Mouse (Mus musculus): Measurements from ENCODE around the gene Jpt1. TPM values are rescaled to one million over a fixed set of nuclear protein-coding genes. Genes with fewer than 3 reads are reported as not detected.
"Not testable (repeated sequence)": the region's sequence is repeated elsewhere in the genome, so short reads cannot be mapped to it uniquely, and the experiment has no call there.

Jpt1 gene
- total RNA-seq, 2 experiments from 2014 or later: 140 to 142 TPM

GRCm38 (mm10) chr11:115461846-115462242, 52.3 kb downstream of the Jpt1 start:
- no peak overlapping the region for H3K4me3 ChIP-seq
- no peak for TF ChIP-seq CTCF (conservative IDR thresholded peaks at IDR 0.05)
- no peak overlapping the region for H3K27ac ChIP-seq
- DNase-seq (ENCODE audit: low spot score in 2 of 2): no peak

DNA sequence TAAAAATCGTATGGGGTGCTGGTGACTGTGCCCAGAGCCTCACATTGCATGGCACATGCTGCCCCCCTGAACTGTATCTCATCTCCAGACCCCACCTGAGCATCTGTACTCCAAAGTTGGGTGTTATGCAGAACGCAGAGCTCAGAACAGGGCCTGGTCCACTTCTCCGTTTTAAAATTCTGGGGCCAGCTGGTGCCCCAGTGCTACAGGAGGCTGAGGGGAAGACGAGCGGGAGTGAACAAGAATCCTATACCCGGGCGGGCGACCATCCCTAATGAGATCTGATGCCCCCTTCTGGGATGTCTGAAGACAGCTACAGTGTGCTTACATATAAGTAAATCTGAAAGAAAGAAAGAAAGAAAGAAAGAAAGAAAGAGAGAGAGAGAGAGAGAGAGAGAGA, 53.2 kb downstream of the Jpt1 start:
- TF ChIP-seq CTCF (conservative IDR thresholded peaks at IDR 0.05): peak; percentile 41
- no peak overlapping the region for H3K4me3 ChIP-seq
- no peak overlapping the region for H3K27ac ChIP-seq
- no peak for DNase-seq (ENCODE audit: low spot score in 2 of 2)

DNA sequence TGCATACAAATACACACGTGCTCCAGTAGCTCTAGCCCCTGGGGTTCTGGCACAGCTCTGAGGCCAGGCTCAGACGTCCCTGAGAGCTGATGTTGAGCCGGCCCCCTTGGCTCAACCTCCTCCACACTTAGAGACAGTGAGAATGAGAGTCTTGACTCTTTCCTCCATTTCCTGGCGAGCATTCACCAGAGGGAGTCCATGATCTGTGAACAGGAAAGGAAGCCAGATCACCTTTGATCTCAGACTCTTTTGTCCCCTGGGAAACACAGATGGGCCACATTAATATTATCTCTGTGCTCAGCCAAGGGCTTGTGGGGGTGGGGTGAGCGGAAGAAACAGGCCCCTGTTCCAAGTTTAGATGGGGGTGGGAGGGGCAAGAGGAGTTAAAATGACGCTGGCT, 56.8 kb downstream of the Jpt1 start:
- TF ChIP-seq CTCF (conservative IDR thresholded peaks at IDR 0.05): no peak
- Histone ChIP-seq H3K27ac (no peak overlapping the region), H3K4me3 (no peak overlapping the region)
- no peak for DNase-seq (ENCODE audit: low spot score in 2 of 2)

DNA sequence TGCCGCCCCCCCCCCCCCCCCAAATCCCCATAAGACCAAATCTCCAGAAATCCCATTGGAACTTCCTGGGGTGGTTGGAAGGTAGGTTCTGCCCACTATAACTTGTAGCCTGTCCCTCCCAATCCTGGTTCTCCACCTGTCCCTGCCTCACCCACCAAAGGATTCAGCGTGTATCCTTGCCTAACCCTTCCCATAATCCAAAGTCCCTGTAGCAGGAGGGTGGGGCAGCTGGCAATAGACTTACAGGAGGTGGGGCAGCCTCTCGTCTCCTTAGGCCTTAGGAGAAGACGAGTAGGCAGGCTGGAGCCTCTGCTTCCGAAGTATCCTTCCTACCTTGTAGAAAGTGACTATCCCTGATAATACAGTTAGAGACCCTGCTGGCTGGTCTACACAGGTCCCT, 58.0 kb downstream of the Jpt1 start:
- Histone ChIP-seq H3K27ac (no peak overlapping the region), H3K4me3 (no peak overlapping the region)
- no peak for TF ChIP-seq CTCF (conservative IDR thresholded peaks at IDR 0.05)
- no peak for DNase-seq (ENCODE audit: low spot score in 2 of 2)

DNA sequence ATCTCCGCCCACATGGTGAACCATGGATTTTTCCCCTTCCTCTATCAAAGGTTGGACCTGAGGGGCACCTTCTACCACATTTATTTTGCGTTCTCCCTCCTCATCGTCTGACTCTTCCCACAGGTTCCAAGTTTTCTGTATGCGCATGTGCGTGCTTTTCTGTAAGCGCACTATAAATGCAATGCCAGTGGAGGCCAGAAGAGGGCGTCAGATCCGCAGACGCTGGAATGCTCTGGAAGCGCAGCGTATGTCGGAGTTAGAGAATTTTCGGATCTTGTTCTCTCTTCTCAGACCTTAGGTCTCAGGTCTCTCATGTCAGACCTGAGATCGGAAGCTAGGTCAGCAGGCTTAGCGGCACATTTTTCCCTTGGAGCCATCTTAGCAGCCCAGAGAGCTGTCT, 58.6 kb downstream of the Jpt1 start:
- Histone ChIP-seq H3K27ac (no peak overlapping the region), H3K4me3 (no peak overlapping the region)
- DNase-seq (ENCODE audit: low spot score in 2 of 2): no peak
- peak; percentile 38 for TF ChIP-seq CTCF (conservative IDR thresholded peaks at IDR 0.05)

DNA sequence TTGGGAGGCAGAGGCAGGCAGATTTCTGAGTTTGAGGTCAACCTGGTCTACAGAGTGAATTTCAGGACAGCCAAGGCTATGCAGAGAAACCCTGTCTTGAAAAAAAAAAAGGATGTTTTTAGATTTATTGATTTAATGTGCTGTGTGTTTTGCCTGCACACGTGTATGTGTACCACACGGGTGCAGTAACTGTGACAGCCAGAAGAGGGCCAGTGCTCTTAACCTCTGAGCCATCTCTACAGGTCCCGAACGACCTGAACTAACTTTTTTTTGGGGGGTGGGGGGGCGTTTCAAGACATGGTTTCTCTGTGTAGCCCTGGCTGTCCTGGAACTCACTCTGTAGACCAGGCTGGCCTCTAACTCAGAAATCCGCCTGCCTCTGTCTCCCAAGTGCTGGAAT, 59.4 kb downstream of the Jpt1 start:
- TF ChIP-seq CTCF (conservative IDR thresholded peaks at IDR 0.05): peak; percentile 31

GRCm38 (mm10) chr11:115453306-115453705, 60.9 kb downstream of the Jpt1 start:
- Histone ChIP-seq H3K4me3 (no peak overlapping the region), H3K27ac (no peak overlapping the region)
- no peak for TF ChIP-seq CTCF (conservative IDR thresholded peaks at IDR 0.05)
- DNase-seq (ENCODE audit: low spot score in 2 of 2): no peak

More for the DNA sequence above, 59.4 kb downstream of the Jpt1 start:
- not testable (repeated sequence) for DNase-seq (ENCODE audit: low spot score in 2 of 2); H3K4me3 ChIP-seq; H3K27ac ChIP-seq

GRCm38 (mm10) chr11:115452281-115452860, 61.8 kb downstream of the Jpt1 start:
- Histone ChIP-seq H3K27ac (no peak overlapping the region), H3K4me3 (no peak overlapping the region)
- no peak for TF ChIP-seq CTCF (conservative IDR thresholded peaks at IDR 0.05)
- no peak for DNase-seq (ENCODE audit: low spot score in 2 of 2)

DNA sequence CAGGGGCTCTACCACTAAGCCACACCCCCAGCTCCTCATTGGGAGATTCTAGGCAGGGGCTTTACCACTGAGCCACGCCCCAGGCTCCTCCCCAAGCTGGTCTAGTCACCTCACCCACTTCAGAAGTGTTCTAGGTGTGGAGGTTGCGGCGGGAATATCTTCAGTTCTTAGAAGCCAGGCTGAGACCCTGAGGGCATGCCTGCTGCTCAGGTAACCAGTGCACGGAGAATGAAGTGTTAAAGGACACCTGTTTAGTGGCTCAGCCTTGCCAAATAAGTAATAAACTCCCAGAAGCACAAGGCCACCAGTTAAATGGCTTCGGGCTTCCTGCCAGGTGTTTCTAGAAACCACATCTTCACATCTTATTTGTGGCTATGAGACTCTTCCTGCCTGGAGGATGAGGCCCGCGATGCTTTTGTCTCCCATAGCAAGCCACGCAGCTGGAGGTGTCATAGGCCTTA, 62.4 kb downstream of the Jpt1 start:
- no peak for TF ChIP-seq CTCF (conservative IDR thresholded peaks at IDR 0.05)
- no peak for DNase-seq (ENCODE audit: low spot score in 2 of 2)
- no peak overlapping the region for H3K4me3 ChIP-seq
- H3K27ac ChIP-seq: no peak overlapping the region

DNA sequence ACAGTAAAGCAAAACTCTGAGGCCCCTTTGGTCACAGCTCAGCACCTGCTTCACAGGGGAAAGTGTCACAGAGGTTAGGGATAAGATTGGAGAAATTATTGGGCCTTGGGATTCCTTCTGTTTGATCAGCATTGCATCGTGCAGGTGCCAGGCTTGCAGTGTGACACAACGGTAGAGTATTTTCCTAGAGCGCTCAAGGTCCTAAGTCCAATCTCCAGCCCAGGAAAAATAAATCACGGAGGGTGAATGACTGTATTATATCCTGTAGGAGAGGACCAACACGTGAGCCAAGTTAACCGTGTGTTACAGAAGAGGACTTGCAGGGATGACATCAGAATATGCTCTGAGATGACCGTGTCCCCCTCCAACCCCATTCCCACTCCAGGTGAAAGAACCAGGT, 64.0 kb downstream of the Jpt1 start:
- no peak overlapping the region for H3K27ac ChIP-seq
- no peak for TF ChIP-seq CTCF (conservative IDR thresholded peaks at IDR 0.05)
- H3K4me3 ChIP-seq: no peak overlapping the region
- no peak for DNase-seq (ENCODE audit: low spot score in 2 of 2)

DNA sequence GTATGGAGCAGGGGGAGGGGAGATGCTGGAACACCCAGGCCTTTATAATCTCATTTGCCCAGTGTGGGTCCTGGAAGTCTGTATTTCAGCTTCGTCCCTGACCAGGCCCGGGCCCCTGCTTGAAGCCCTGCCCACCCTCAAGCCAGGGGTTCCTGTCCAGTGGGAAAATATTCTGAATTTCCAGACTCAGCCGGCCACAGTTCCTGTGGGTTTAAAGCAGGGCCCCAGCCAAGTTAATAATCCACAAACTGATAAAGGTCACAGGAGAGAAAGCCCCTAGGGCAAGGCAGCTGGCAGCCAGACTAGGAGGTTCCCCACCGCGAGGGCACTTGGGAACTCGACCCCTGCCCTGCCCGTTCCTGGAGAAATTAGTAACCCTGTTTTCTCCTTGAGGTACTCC, 65.2 kb downstream of the Jpt1 start:
- TF ChIP-seq CTCF (conservative IDR thresholded peaks at IDR 0.05): no peak
- no peak overlapping the region for H3K27ac ChIP-seq
- no peak overlapping the region for H3K4me3 ChIP-seq
- DNase-seq (ENCODE audit: low spot score in 2 of 2): no peak

- DNase-seq (ENCODE audit: low spot score in 2 of 2): no peak
These were observed 66.1 kb downstream of the Jpt1 start for GRCm38 (mm10) chr11:115448075-115448474.

More at GRCm38 (mm10) chr11:115448075-115448474, 66.1 kb downstream of the Jpt1 start:
- no peak for TF ChIP-seq CTCF (conservative IDR thresholded peaks at IDR 0.05)
- H3K4me3 ChIP-seq: no peak overlapping the region
- H3K27ac ChIP-seq: no peak overlapping the region

Small RNA genes within 50 kb of the gene (microRNA-seq; reads per million reads assigned to microRNA genes)
- gene Mir3968: 0 reads per million in 2 experiments

Other genes starting within 250 kb of the Jpt1 start
- 10 to 100 TPM; 47.4 to 47.5 TPM for gene Grin2c, start 247.1 kb downstream of the Jpt1 start, total RNA-seq (2021)
- gene Fdxr, start 237.3 kb downstream of the Jpt1 start, total RNA-seq (2021): 10 to 100 TPM; 22.4 to 22.5 TPM
- 10 to 100 TPM; 13.2 to 15.1 TPM for gene Fads6, start 216.7 kb downstream of the Jpt1 start, total RNA-seq (2021)
- gene Otop2, start 207.2 kb downstream of the Jpt1 start, total RNA-seq (2021): under 1 TPM; 0.51 to 0.59 TPM
- under 1 TPM; 0.37 to 0.64 TPM for gene Ush1g, start 192.3 kb downstream of the Jpt1 start, total RNA-seq (2021)
- under 1 TPM in 1 of 2 experiments, not detected in 1; 0.20 TPM for gene Otop3, start 179.7 kb downstream of the Jpt1 start, total RNA-seq (2021)
- 100 to 1,000 TPM; 110 to 119 TPM for gene Hid1, start 146.6 kb downstream of the Jpt1 start, total RNA-seq (2021)
- gene Cdr2l, start 132.5 kb downstream of the Jpt1 start, total RNA-seq (2021): 10 to 100 TPM; 21.9 to 26.1 TPM
- 100 to 1,000 TPM; 100 to 105 TPM for gene Mrpl58, start 110.6 kb downstream of the Jpt1 start, total RNA-seq (2021)
- gene Atp5h, start 94.4 kb downstream of the Jpt1 start, total RNA-seq (2021): 100 to 1,000 TPM; 467 to 494 TPM
- gene Kctd2, start 94.3 kb downstream of the Jpt1 start, total RNA-seq (2021): 10 to 100 TPM; 74.5 to 74.6 TPM
- gene Trim80, start 73.8 kb downstream of the Jpt1 start, total RNA-seq (2021): not detected
- gene Slc16a5, start 51.9 kb downstream of the Jpt1 start, total RNA-seq (2021): not detected
- gene Armc7, start 38.7 kb downstream of the Jpt1 start, total RNA-seq (2021): 10 to 100 TPM; 10.4 to 10.9 TPM
- 10 to 100 TPM; 64.3 to 65.5 TPM for gene Nt5c, start 22.5 kb downstream of the Jpt1 start, total RNA-seq (2021)
- gene Sumo2, start 21.9 kb upstream of the Jpt1 start, total RNA-seq (2021): 100 to 1,000 TPM; 318 to 328 TPM
- 10 to 100 TPM; 48.7 to 49.3 TPM for gene Nup85, start 50.0 kb upstream of the Jpt1 start, total RNA-seq (2021)
- gene Mrps7, start 89.5 kb upstream of the Jpt1 start, total RNA-seq (2021): 10 to 100 TPM; 50.4 to 50.8 TPM
- 10 to 100 TPM; 67.9 to 91.9 TPM for gene Gga3, start 89.7 kb upstream of the Jpt1 start, total RNA-seq (2021)
- 10 to 100 TPM; 19.5 to 22.5 TPM for gene Mif4gd, start 98.6 kb upstream of the Jpt1 start, total RNA-seq (2021)
- gene Slc25a19, start 113.9 kb upstream of the Jpt1 start, total RNA-seq (2021): 10 to 100 TPM; 60.4 to 66.6 TPM
- gene Grb2, start 194.2 kb upstream of the Jpt1 start, total RNA-seq (2021): 100 to 1,000 TPM; 182 to 198 TPM

Measured in layer of hippocampus, adult 2 months (tissue).